Comparison of ENCODE assay signal across 12 mouse cellular contexts in genomic region chr16:34372103-34372741, GRCm38 (mm10).
DNase-seq lines count a peak whose midpoint lies in the region; ATAC-seq and TF ChIP-seq lines count a peak whose summit lies in the region.
"Had no signal": no experiment of that assay in that cellular context is flagged by ENCODE, and none has a peak within 500 bp of the region (broad histone marks: within the 10 kb centered on the region; RNA-seq: fewer than 3 reads in every experiment).

No protein-coding gene starts in this region.

- H3K9me3 ChIP-seq in intestine, postnatal 0 days (ENCODE audit: control insufficient read depth), result no peaks in the 10 kb centered on the region
- no peaks in the 10 kb centered on the region for H3K9me3 ChIP-seq in intestine, embryonic 15.5 days
- H3K9me3 ChIP-seq in lung, postnatal 0 days (ENCODE audit: low read length), result no peaks in the 10 kb centered on the region
- no peaks in the 10 kb centered on the region for H3K9me3 ChIP-seq in hindbrain, postnatal 0 days (ENCODE audit: low read length)
- no peaks in the 10 kb centered on the region for H3K9me3 ChIP-seq in forebrain, embryonic 10.5 days
- H3K9me3 ChIP-seq: hindbrain, embryonic 13.5 days; liver, embryonic 15.5 days had no signal

- no peaks in the 10 kb centered on the region for H3K36me3 ChIP-seq in intestine, postnatal 0 days (ENCODE audit: control insufficient read depth, insufficient read depth)
- H3K36me3 ChIP-seq in intestine, embryonic 15.5 days, result no peaks in the 10 kb centered on the region
- no peaks in the 10 kb centered on the region for H3K36me3 ChIP-seq in lung, postnatal 0 days (ENCODE audit: insufficient read depth, low read length)
- H3K36me3 ChIP-seq in hindbrain, postnatal 0 days (ENCODE audit: insufficient read depth, low read length), result no peaks in the 10 kb centered on the region
- no peaks in the 10 kb centered on the region for H3K36me3 ChIP-seq in forebrain, embryonic 10.5 days (replicated peaks)
- H3K36me3 ChIP-seq: hindbrain, embryonic 13.5 days; liver, embryonic 15.5 days had no signal

- ATAC-seq in intestine, postnatal 0 days, result 0 out of 2 replicates have a peak, but pooled peaks have one; percentile 41
- ATAC-seq in intestine, embryonic 15.5 days, result no peak; the same call in 1 of the 2 replicates
- ATAC-seq in lung, postnatal 0 days, result peak; percentile 93
- no peak for ATAC-seq in hindbrain, postnatal 0 days

- DNase-seq in adrenal gland, adult 18-20 months (ENCODE audit: low spot score in 2 of 2), result peak; percentile 20 to 38
- peak; percentile 68 to 71 for DNase-seq in heart, postnatal 10 days
- DNase-seq in lung, postnatal 0 days (ENCODE audit: low spot score), result peak; percentile 92
- no peak for DNase-seq in hindbrain, postnatal 0 days (ENCODE audit: low spot score)
- no peak for DNase-seq in spleen, adult 12 weeks (ENCODE audit: low spot score)
- no peak for DNase-seq in forebrain, embryonic 10.5 days (ENCODE audit: extremely low spot score, low spot score)
- DNase-seq: cerebellum, adult 8-10 months; retina, postnatal 1 day had no signal

- no peak for TF ChIP-seq CTCF in intestine, postnatal 0 days (IDR thresholded peaks at IDR 0.05; ENCODE audit: low read depth)
- TF ChIP-seq CTCF in lung, postnatal 0 days (IDR thresholded peaks at IDR 0.05), result no peak
- no peak for TF ChIP-seq CTCF in hindbrain, postnatal 0 days (IDR thresholded peaks at IDR 0.05; ENCODE audit: low read depth)

- H3K27me3 ChIP-seq in intestine, postnatal 0 days (replicated peaks; ENCODE audit: control insufficient read depth, insufficient read depth, low read length), result no peaks in the 10 kb centered on the region
- H3K27me3 ChIP-seq in intestine, embryonic 15.5 days (replicated peaks), result no peaks in the 10 kb centered on the region
- H3K27me3 ChIP-seq in lung, postnatal 0 days (replicated peaks; ENCODE audit: insufficient read depth, low read length), result no peaks in the 10 kb centered on the region
- H3K27me3 ChIP-seq in hindbrain, postnatal 0 days (ENCODE audit: insufficient read depth, low read length), result no peaks in the 10 kb centered on the region
- no peaks in the 10 kb centered on the region for H3K27me3 ChIP-seq in forebrain, embryonic 10.5 days (ENCODE audit: poor library complexity, severe bottlenecking)
- H3K27me3 ChIP-seq: hindbrain, embryonic 13.5 days; liver, embryonic 15.5 days had no signal

- no peak overlapping the region for H3K4me3 ChIP-seq in intestine, postnatal 0 days (ENCODE audit: low read depth, low read length)
- no peak overlapping the region for H3K4me3 ChIP-seq in intestine, embryonic 15.5 days (replicated peaks)
- no peak overlapping the region for H3K4me3 ChIP-seq in lung, postnatal 0 days (ENCODE audit: low read depth, low read length)
- H3K4me3 ChIP-seq in hindbrain, postnatal 0 days (ENCODE audit: low read length), result no peak overlapping the region
- H3K4me3 ChIP-seq in forebrain, embryonic 10.5 days, result no peak overlapping the region
- H3K4me3 ChIP-seq: hindbrain, embryonic 13.5 days; liver, embryonic 15.5 days had no signal

- TF ChIP-seq EP300 in lung, postnatal 0 days (IDR thresholded peaks at IDR 0.05), result peak; percentile 95

- 0 out of 2 replicates have a peak, but pooled peaks cover 3% of the 10 kb centered on the region for H3K4me1 ChIP-seq in intestine, postnatal 0 days (replicated peaks; ENCODE audit: control insufficient read depth, insufficient read depth, low read length)
- H3K4me1 ChIP-seq in intestine, embryonic 15.5 days (replicated peaks), result peaks cover 3% of the 10 kb centered on the region; the same call in 1 of the 2 replicates
- H3K4me1 ChIP-seq in lung, postnatal 0 days (ENCODE audit: insufficient read depth, low read depth, low read length), result peaks cover 6% of the 10 kb centered on the region; the same call in 1 of the 2 replicates
- peaks cover 4% of the 10 kb centered on the region; the same call in 1 of the 2 replicates for H3K4me1 ChIP-seq in hindbrain, postnatal 0 days (ENCODE audit: insufficient read depth, low read length)
- H3K4me1 ChIP-seq in forebrain, embryonic 10.5 days, result peaks cover 8% of the 10 kb centered on the region
- H3K4me1 ChIP-seq: liver, embryonic 15.5 days had no signal

- no peak overlapping the region for H3K9ac ChIP-seq in intestine, postnatal 0 days (ENCODE audit: low read depth, low read length)
- H3K9ac ChIP-seq in intestine, embryonic 15.5 days, result no peak overlapping the region
- no peak overlapping the region for H3K9ac ChIP-seq in lung, postnatal 0 days (replicated peaks; ENCODE audit: low read depth)
- no peak overlapping the region for H3K9ac ChIP-seq in hindbrain, postnatal 0 days (replicated peaks; ENCODE audit: low read length)
- H3K9ac ChIP-seq: hindbrain, embryonic 13.5 days; liver, embryonic 15.5 days had no signal

- H3K27ac ChIP-seq in intestine, postnatal 0 days (ENCODE audit: low read depth, low read length), result no peak overlapping the region
- no peak overlapping the region for H3K27ac ChIP-seq in intestine, embryonic 15.5 days
- H3K27ac ChIP-seq in lung, postnatal 0 days (ENCODE audit: low read length), result peak overlapping the region; percentile 73
- no peak overlapping the region for H3K27ac ChIP-seq in hindbrain, postnatal 0 days
- H3K27ac ChIP-seq in forebrain, embryonic 10.5 days, result no peak overlapping the region
- H3K27ac ChIP-seq: hindbrain, embryonic 13.5 days; liver, embryonic 15.5 days had no signal

- intact Hi-C loops in heart, postnatal 10 days (cut with DNase I), result loop anchor here (2.0 kb wide), 1 partner anchor 19 kb away; no protein-coding TSS in a partner anchor

- no peak overlapping the region for H3K4me2 ChIP-seq in intestine, postnatal 0 days (replicated peaks; ENCODE audit: low read depth)
- no peak overlapping the region for H3K4me2 ChIP-seq in intestine, embryonic 15.5 days (replicated peaks)
- no peak overlapping the region for H3K4me2 ChIP-seq in lung, postnatal 0 days (replicated peaks; ENCODE audit: low read depth, low read length)
- no peak overlapping the region for H3K4me2 ChIP-seq in hindbrain, postnatal 0 days (ENCODE audit: low read depth, low read length)
- H3K4me2 ChIP-seq: hindbrain, embryonic 13.5 days; liver, embryonic 15.5 days had no signal

- WGBS in intestine, postnatal 0 days, result 50% methylated on average over 15 of the region's 15 CpGs
- 54% methylated on average over 15 of the region's 15 CpGs for WGBS in intestine, embryonic 15.5 days
- 33% methylated on average over 15 of the region's 15 CpGs for WGBS in lung, postnatal 0 days
- 70% methylated on average over 15 of the region's 15 CpGs for WGBS in hindbrain, postnatal 0 days
- WGBS in forebrain, embryonic 10.5 days, result 89% methylated on average over 15 of the region's 15 CpGs

Comparison
In these comparisons a context has a peak if more than half of its experiments do, and no peak if none do; other contexts are left out.
1. ATAC-seq: peak in intestine, postnatal 0 days (single experiment) and lung, postnatal 0 days (single experiment); none in intestine, embryonic 15.5 days (single experiment) and hindbrain, postnatal 0 days (single experiment).
2. DNase-seq: peak in adrenal gland, adult 18-20 months (2 of 2), heart, postnatal 10 days (2 of 2) and lung, postnatal 0 days (single experiment); none in hindbrain, postnatal 0 days (single experiment), spleen, adult 12 weeks (single experiment) and forebrain, embryonic 10.5 days (single experiment).